Mouse (Mus musculus): ENCODE data around the gene Sv2a.
"Not testable (repeated sequence)": the region's sequence is repeated elsewhere in the genome, so short reads cannot be mapped to it uniquely, and the experiment has no call there.

The Sv2a gene

DNA sequence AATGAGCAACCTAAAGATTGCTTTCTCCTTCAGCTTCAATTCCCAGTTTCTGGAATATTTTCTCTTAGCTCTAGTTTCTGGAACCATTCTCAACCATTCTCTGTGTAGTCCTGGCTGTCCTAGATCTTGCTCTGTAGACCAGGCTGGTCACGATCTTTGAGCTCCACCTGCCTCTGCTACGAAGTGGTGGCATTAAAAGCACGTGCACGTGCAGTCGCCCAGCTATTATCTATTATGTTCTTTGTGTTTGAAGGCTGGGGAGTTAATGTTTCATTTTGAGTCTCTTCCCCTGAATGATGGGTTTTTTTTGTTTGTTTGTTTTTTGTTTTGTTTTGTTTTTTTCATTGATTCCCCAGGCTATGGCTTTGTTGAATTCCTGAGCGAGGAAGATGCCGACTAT is 7.8 kb upstream of the Sv2a start:
- DNase-seq (ENCODE audit: extremely low spot score, low spot score), result no peak

- DNase-seq (ENCODE audit: extremely low spot score, low spot score), result not testable (repeated sequence)
Observed at GRCm38 (mm10) chr3:96174042-96174441, 6.9 kb upstream of the Sv2a start.

DNA sequence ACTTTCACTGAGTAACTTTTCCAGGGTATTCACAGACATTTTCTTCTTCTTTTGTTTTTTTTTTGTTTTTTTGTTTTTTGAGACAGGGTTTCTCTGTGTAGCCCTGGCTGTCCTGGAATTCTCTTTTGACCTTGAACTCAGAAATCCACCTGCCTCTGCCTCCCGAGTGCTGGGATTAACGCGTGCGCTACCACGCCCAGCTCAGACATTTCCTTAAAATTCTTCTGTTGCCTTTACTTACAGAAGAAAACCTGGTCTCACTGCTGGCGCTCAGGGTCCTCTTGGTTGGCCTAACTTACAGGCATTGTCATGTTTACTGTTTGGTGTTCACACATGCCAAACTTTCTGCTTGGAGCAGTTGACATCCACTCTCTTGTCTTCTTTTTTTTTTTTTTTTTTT is 5.7 kb upstream of the Sv2a start:
- no peak for DNase-seq (ENCODE audit: extremely low spot score, low spot score)

DNA sequence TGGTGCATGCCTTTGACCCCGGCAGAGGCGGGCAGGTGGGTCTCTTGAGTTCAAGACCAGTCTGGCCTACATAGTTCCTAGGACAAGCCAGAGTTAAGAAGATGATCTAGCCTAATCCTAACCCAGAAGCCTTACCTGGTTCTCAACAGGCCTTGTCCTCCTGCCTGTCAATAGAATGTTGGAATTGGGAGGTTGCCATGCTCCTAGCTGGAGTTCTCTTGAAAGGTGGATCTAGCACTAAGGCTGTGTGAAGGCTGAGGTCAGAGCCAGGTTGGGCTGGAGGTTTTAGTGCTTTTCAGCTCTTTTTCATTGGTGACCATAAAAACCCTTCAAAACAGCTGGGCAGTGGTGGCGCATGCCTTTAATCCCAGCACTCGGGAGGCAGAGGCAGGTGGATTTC is 2.5 kb upstream of the Sv2a start:
- DNase-seq (ENCODE audit: extremely low spot score, low spot score), result no peak

- no peak for DNase-seq (ENCODE audit: extremely low spot score, low spot score)
Observed at GRCm38 (mm10) chr3:96178902-96179301, 2.0 kb upstream of the Sv2a start.

- no peak for DNase-seq (ENCODE audit: extremely low spot score, low spot score)
Observed at GRCm38 (mm10) chr3:96179531-96179930, 1.4 kb upstream of the Sv2a start.

DNA sequence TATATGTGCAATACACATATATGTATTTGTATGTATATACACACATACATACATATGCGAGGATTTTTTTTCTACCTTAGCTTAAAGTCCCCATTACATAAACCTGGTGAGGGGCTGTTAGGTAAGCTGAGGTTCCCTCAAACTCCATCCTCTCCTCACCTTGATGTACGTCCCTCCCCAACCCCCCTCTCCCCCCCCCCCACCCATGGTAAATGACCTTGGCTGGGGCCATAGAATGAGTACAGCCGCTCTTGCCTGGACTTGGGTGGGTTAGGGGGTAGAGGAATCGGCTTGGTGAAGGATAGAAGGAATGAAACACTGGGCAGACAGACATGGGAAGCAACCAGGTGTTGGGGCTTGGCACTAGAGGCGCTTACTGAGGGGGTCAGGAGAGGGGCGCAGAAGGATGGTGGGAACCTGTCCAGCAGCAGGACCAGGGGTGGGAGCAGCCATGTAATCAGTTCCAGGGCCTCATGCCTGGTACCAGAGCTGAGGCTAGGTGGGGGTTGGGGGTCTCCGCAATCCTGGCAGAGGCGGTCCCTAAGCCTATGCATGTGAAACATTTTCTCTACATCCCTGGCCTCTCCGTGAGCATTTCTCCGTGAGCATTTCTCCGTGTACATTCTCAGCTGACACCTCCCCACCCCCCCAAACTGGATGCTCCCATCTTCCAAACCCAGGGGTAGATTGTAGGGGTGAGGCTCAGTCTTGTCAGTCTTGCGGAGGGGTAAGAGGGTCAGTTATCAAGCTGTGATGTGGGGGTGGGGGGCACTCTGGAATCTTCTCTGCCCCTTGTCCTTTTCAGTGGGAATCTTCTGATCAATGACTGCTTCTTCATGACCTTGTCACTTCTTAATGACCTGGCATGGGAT is 795 bp downstream of the Sv2a start:
- no peak for DNase-seq (ENCODE audit: extremely low spot score, low spot score)

- no peak for DNase-seq (ENCODE audit: extremely low spot score, low spot score)
Observed at GRCm38 (mm10) chr3:96182382-96182776, 1.4 kb downstream of the Sv2a start.

DNA sequence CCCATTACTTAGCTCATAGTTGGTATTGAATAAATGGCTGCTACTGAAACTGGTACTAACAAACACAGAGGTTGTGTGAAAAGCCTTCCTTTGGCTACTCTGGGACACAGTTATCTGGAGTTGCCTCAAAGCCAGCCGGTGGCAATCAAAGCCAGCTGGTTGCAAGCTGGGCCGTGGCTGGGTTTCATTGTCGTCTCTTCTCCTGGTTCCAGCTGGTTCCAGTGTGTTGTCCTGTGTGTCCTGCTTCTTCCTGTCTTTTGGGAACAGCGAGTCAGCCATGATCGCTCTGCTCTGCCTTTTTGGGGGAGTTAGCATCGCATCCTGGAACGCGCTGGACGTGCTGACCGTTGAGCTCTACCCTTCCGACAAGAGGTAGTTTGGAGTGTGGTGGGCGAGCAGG is 12.0 kb downstream of the Sv2a start:
- no peak for DNase-seq (ENCODE audit: extremely low spot score, low spot score)

GRCm38 (mm10) chr3:96194966-96195365 is 14.0 kb downstream of the Sv2a start:
- no peak for DNase-seq (ENCODE audit: extremely low spot score, low spot score)

DNA sequence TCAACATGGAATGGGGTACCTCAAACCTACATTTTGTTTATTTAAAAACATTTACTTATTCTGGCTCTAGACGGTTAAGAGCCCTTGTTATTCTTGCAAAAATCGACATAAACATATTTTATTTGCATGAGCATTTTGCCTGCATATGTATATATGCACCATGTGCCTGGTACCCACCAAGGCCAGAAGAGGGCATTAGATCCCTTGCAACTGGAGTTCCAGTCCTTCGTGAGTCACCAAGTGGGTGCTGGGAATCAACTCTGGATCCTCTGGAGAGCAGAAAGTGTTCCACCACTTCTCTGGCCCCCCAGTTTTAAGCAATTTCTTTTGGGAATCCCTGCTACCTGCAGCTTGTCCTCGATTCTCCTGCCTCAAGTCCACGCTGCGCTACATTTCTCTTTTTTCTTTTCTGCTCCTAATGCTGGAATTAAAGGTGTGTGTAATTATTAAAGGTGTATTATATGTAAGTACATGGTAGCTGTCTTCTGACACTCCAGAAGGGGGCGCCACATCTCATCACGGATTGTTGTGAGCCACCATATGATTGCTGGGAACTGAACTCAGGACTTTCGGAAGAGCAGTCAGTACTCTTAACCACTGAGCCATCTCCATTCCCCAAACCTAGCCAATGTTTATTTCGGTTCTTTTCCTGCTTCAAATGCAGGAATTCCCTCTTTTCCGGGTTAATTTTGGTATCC is 14.8 kb downstream of the Sv2a start:
- no peak for DNase-seq (ENCODE audit: extremely low spot score, low spot score)

DNA sequence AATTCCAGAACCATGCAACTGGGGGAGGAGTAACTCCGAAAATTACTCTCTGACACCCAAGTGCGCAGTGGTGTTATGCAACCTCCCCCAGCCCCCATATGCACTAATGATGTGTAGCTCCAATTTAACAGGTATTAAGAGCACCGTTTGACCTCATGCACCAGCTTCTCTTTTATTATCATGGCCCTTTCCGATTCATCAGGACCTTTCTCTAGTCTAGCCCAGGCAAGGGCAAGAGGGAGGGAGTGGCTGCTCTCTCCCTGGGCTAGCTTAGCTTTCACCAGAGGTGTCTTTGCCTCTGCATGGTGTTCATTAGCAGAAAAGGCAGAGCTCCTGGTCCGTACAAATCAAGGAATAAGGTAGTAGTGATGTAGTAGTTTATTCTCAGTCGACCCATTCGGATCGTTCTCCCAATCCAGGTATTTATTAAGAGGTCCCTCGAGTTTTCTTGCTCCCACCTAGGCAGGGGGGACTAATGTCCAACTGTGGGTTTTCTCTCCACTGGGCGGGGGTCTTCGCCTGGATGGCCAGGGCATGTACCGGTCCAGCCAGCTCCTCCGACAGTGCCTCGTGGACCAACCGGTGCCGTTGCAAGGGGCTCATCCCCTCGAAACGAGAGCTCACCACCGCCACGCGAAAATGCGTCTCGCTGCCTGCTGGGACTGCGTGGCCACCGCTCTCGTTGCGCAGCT is 15.6 kb downstream of the Sv2a start:
- DNase-seq (ENCODE audit: extremely low spot score, low spot score), result no peak

- DNase-seq (ENCODE audit: extremely low spot score, low spot score), result peak; percentile 84
Observed at GRCm38 (mm10) chr3:96197129-96197749, 16.3 kb downstream of the Sv2a start.

- no peak for DNase-seq (ENCODE audit: extremely low spot score, low spot score)
Observed at GRCm38 (mm10) chr3:96198181-96198580, 17.2 kb downstream of the Sv2a start.

DNA sequence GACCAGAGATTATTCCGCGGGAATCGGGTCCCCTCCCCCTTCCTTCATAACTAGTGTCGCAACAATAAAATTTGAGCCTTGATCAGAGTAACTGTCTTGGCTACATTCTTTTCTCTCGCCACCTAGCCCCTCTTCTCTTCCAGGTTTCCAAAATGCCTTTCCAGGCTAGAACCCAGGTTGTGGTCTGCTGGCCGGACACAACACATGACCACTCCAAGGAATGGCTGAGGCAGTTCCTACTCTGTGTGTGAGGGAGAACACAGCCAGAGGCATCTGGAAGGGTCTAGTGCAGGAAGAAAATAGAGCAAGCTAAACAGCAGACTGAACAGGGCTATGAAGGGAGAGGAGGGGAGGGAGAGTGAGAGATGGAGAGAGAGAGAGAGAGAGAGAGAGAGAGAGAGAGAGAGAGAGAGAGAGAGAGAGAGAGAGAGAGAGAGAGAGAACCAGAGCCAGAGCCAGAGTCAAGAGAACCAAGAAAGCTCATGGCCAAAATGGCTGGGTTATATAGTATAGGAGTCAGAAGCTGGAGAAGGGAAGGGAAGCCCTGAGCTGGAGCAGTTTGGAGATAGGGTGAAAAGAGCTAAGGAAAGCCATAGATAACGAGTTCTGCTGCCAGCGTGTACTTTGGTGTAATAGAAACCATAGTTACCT is 17.8 kb downstream of the Sv2a start:
- not testable (repeated sequence) for DNase-seq (ENCODE audit: extremely low spot score, low spot score)

- DNase-seq (ENCODE audit: extremely low spot score, low spot score), result no peak
Observed at GRCm38 (mm10) chr3:96199731-96200130, 18.8 kb downstream of the Sv2a start.

DNA sequence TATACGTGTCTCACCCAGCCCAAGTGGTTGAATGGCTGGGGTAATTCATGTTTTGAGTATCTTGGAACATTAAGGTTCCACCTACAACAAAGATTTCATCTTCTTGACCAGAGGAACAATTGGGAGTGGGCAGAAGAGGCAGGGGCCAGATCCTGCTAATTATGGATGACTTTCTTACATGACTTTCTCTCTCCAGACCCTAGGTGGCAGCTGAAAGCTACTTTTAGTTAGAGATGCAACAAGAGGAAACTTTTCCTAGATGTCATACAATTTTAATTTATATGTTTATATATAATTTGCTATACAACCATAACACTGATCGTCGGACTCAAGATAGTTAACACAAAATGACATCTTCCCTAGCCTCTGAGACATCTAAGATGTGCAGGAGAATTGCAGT is 26.9 kb downstream of the Sv2a start:
- DNase-seq (ENCODE audit: extremely low spot score, low spot score), result no peak

DNA sequence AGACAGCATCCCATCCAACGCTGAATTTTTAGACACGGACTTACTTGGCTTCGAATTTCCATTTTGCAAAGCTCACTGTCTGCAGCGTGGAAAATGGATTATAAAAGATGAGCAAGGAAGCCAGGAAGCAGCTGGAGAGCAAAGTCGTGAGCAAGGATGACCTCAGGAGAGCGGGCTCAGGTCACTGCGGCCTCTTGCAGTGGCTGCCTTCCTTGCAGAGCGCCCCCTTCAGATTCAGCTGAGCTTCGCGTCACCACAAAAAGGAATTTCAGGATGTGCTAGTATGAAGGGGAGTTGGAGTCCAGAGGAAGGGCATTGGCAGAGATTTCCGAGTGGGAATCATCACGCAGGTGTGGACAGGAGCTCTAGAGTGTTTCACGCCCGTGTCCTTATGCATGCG is 28.3 kb downstream of the Sv2a start:
- DNase-seq (ENCODE audit: extremely low spot score, low spot score), result peak; percentile 24

DNA sequence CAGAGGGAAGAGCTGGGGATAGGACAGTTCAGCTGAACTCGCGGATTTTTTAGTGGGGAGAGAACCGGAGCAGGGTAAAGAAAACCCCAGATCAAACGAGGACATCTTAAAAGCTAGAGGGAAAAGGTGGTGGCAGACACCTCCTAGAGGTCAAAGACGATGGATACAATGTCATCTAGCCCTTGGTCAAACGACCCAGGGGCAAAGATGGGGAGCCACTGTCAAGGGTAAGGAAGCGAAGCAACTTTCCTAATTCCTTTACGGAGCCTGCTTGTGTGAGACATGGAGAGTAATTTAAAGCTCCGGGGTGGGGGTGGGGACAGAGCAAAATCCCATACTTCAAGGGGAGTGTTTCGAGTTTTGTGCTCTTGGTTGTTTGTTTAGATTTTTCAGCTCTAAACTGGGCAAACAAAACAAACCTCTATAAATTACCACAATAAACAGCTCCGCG is 38.3 kb downstream of the Sv2a start:
- peak; percentile 61 for DNase-seq (ENCODE audit: extremely low spot score, low spot score)

- peak; percentile 82 for DNase-seq (ENCODE audit: extremely low spot score, low spot score)
Observed at GRCm38 (mm10) chr3:96219661-96220130, 38.7 kb downstream of the Sv2a start, which contains the start of the genes Bola1 and Hist2h2ab. Bola1 (minus strand) TSS chr3:96219709. Hist2h2ab (plus strand) TSS chr3:96219865.
